Mouse (Mus musculus) heart, embryonic 14.5 days (tissue): ENCODE data around the gene Map4k2. TPM values are rescaled to one million over a fixed set of nuclear protein-coding genes. Genes with fewer than 3 reads are reported as not detected.
A peak's percentile ranks its signal among the peaks of the same experiment; 100 is the strongest.

Experiments
- ATAC-seq: fragments of 200-750 bp; cut with Nextera tagmentation; 2 replicates; pipeline ENCODE4 v1.8.0; 2017; ENCODE audit warnings: low read depth, moderate TSS enrichment; ENCODE audit not compliant: insufficient number of reproducible peaks, insufficient read depth, low FRiP score
- H3K27ac ChIP-seq, 2 experiments: fragments of 200-500 bp in 1 of 2; fragments of 300-500 bp in 1 of 2; sonication (generic) in 1 of 2; replicated peaks in 1 of 2; 2 replicates each; pipeline ENCODE4 v1.5.1; 2012 to 2014; ENCODE audit warnings: low read depth in 2 of 2, low read length in 2 of 2, control low read depth in 1 of 2, mild to moderate bottlenecking in 1 of 2, mixed read lengths in 1 of 2; ENCODE audit not compliant: control insufficient read depth in 1 of 2, insufficient read depth in 1 of 2
- H3K27me3 ChIP-seq: fragments of 300-500 bp; sonication (generic); 2 replicates; pipeline ENCODE4 v1.6.1; 2014; ENCODE audit warnings: mild to moderate bottlenecking, low read length, control low read depth; ENCODE audit not compliant: control insufficient read depth, insufficient read depth
- H3K36me3 ChIP-seq: fragments of 300-500 bp; sonication (generic); 2 replicates; pipeline ENCODE4 v1.6.1; 2014; ENCODE audit warnings: mild to moderate bottlenecking, control low read depth, low read length, mixed read lengths; ENCODE audit not compliant: control insufficient read depth, insufficient read depth
- H3K4me1 ChIP-seq, 2 experiments: fragments of 200-500 bp in 1 of 2; fragments of 300-500 bp in 1 of 2; sonication (generic) in 1 of 2; 2 replicates each; pipeline ENCODE4 v1.6.1; 2012 to 2014; ENCODE audit warnings: low read length in 2 of 2, control low read depth in 1 of 2, mixed read lengths in 1 of 2; ENCODE audit not compliant: control insufficient read depth in 2 of 2, insufficient read depth in 2 of 2
- H3K4me2 ChIP-seq: fragments of 300-500 bp; sonication (generic); 2 replicates; pipeline ENCODE4 v1.6.1; 2014; ENCODE audit warnings: mild to moderate bottlenecking, low read length
- H3K4me3 ChIP-seq, 2 experiments: fragments of 200-500 bp in 1 of 2; fragments of 300-500 bp in 1 of 2; sonication (generic) in 1 of 2; 2 replicates each; pipeline ENCODE4 v1.5.1; 2012 to 2014; ENCODE audit warnings: low read length in 2 of 2, mild to moderate bottlenecking in 2 of 2, control low read depth in 1 of 2, low read depth in 1 of 2, moderate library complexity in 1 of 2; ENCODE audit not compliant: control insufficient read depth in 1 of 2, insufficient read depth in 1 of 2
- H3K9ac ChIP-seq: fragments of 300-500 bp; sonication (generic); 2 replicates; pipeline ENCODE4 v1.6.1; 2014; ENCODE audit warnings: mild to moderate bottlenecking, low read length
- H3K9me3 ChIP-seq: fragments of 300-500 bp; sonication (generic); 2 replicates; pipeline ENCODE4 v1.6.1; 2016; ENCODE audit warnings: low read length, control low read depth; ENCODE audit not compliant: control insufficient read depth
- WGBS: fragments of 180-500 bp; shearing (Covaris S2); extraction: QIAGEN DNeasy Blood & Tissue Kit; methylation state at CpG from one replicate; pipeline ENCODE4 v1.1.7; 2014; 5-methylcytosine and 5-hydroxymethylcytosine counted together
- polyA plus RNA-seq: library from polyadenylated mRNA; unstranded; fragments of >200 nt; fragmentation: Nextera tagmentation; extraction: Ambion mirVana; gene quantifications from 2 replicates; pipeline ENCODE4 v1.2.1, GENCODE M21; 2014

The Map4k2 gene
- polyA plus RNA-seq, 1 experiment from 2014 or later = 13.0 TPM

DNA sequence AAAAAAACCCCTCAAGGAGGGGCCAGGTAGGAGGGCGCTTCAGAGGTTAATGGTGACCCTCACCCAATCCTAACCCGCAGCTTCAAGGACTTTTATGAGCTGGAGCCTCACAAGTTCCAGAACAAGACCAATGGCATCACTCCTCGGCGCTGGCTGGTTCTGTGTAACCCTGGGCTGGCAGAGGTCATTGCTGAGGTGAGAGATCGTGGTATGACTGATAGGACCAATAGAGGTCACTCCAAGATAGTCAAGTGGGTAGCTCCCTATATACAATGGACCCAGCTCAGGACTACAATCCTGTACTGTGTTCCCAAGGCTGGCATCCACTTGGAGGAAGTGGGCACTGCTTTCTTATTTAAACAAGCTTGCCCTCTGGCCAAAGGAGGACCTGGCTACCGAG, 49.3 kb downstream of the Map4k2 start:
- Histone ChIP-seq H3K4me3 (no peak overlapping the region), H3K36me3 (peaks cover 85% of the 10 kb centered on the region), H3K27ac (no peak overlapping the region), H3K4me1 (peaks cover 11 to 23% of the 10 kb centered on the region in 2 experiments; a peak in 3 of 4 replicates), H3K27me3 (no peaks in the 10 kb centered on the region), H3K9me3 (no peaks in the 10 kb centered on the region), H3K4me2 (no peak overlapping the region), H3K9ac (no peak overlapping the region)
- ATAC-seq = no peak
- 65% methylated on average over 6 of the region's 6 CpGs for WGBS

- Histone ChIP-seq H3K36me3 (peaks cover 84% of the 10 kb centered on the region), H3K4me1 (0 out of 4 replicates have a peak, but pooled peaks cover 0 to 8% of the 10 kb centered on the region in 2 experiments), H3K9me3 (no peaks in the 10 kb centered on the region), H3K27ac (no peak overlapping the region), H3K27me3 (no peaks in the 10 kb centered on the region), H3K4me3 (no peak overlapping the region), H3K9ac (no peak overlapping the region), H3K4me2 (no peak overlapping the region)
- WGBS = 89% methylated on average over 14 of the region's 14 CpGs
- no peak for ATAC-seq
These were observed 51.9 kb downstream of the Map4k2 start for GRCm38 (mm10) chr19:6392743-6393393.

GRCm38 (mm10) chr19:6393637-6394036, 52.7 kb downstream of the Map4k2 start:
- Histone ChIP-seq H3K27ac (no peak overlapping the region), H3K9ac (no peak overlapping the region), H3K27me3 (no peaks in the 10 kb centered on the region), H3K9me3 (no peaks in the 10 kb centered on the region), H3K4me2 (no peak overlapping the region), H3K4me1 (peaks cover under 1 to 12% of the 10 kb centered on the region in 2 experiments; a peak in 3 of 4 replicates), H3K36me3 (peaks cover 82% of the 10 kb centered on the region), H3K4me3 (no peak overlapping the region)
- WGBS = 87% methylated on average over 16 of the region's 16 CpGs
- ATAC-seq = no peak

DNA sequence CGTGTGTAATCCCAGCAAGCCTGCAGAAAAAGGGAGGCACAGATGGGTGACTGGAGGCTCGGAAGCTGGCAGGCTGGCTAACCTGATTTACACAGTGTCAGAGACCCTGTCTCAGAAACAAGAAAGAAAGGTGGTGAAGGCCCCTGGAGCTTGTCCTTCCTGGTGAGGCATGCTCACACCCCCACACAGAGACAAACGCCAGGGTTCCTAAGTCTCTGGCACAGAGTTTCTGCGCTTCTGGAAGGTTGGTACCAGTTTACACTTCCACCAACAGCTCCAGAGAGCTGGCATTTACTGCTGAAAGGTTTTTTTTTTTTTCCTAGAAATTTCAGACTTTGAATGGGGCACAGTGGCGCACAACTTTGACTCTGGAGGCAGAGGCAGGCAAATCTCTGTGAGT, 55.3 kb downstream of the Map4k2 start:
- Histone ChIP-seq H3K4me1 (peaks cover 11 to 22% of the 10 kb centered on the region in 2 experiments; a peak in 3 of 4 replicates), H3K4me2 (no peak overlapping the region), H3K9ac (no peak overlapping the region), H3K27me3 (no peaks in the 10 kb centered on the region), H3K9me3 (no peaks in the 10 kb centered on the region), H3K27ac (no peak overlapping the region), H3K36me3 (peaks cover 56% of the 10 kb centered on the region), H3K4me3 (no peak overlapping the region)
- no peak for ATAC-seq
- whole genome bisulfite sequencing = 78% methylated on average over 5 of the region's 5 CpGs

- Histone ChIP-seq H3K9ac (peak overlapping the region; percentile 82; the same call in 1 of the 2 replicates), H3K27me3 (peaks cover 5% of the 10 kb centered on the region; the same call in 1 of the 2 replicates), H3K27ac (peak overlapping the region in 1 of 2 experiments; percentile 77; a peak in 2 of 4 replicates), H3K36me3 (peaks cover 42% of the 10 kb centered on the region), H3K4me1 (peaks cover 19 to 31% of the 10 kb centered on the region in 2 experiments; a peak in 3 of 4 replicates), H3K4me3 (no peak overlapping the region), H3K9me3 (no peaks in the 10 kb centered on the region), H3K4me2 (0 out of 2 replicates have a peak overlapping the region, but pooled peaks have one; percentile 100)
- WGBS = 82% methylated on average over 22 of the region's 22 CpGs
- no peak for ATAC-seq
These were observed 56.8 kb downstream of the Map4k2 start for GRCm38 (mm10) chr19:6397582-6398249.

DNA sequence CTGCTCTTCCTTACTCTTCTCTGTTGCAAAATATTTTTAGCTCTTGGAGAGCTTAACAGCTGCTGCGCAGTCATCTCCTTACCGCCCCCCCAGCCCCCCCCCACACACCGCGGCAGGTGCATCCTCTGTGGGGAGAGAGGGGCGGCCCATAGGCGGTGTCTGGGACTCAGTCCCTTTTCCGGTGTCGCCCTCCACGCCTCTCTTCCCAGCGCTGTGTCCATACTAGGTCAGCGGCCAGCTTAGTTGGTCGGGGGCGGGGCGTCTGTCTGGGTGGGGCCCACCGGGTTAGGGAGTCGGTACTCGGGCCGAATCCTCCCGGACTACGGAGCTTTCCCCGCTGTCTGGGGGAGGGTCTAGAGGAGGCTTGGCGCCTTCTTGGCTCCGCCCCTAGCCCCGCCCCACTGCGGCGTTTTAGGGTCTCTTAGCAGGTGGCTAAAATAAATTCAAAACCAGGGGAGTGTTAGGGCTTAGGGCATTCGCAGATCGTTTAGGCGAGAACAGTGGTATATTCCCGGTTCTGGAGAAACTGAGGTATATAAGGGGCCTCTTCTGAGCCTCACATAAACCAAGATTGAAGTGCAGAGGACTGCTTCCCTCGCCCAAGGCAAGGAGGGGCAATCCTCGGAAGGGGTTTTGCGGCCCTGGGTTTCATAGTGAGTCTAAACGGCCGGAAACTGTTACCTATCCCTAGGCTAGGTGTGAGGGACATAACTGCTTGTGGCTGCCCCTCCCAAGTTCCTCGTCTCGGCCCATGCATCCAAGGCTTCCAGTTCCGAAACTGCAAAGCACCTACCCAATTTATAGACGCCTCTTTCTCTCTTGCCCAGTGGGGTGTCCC, 57.7 kb downstream of the Map4k2 start:
- H3K36me3 ChIP-seq = peaks cover 32% of the 10 kb centered on the region
- peak; percentile 33 for ATAC-seq
- H3K4me3 ChIP-seq = peak overlapping the region; percentile 61 to 75
- peak overlapping the region; percentile 47 to 77 for H3K27ac ChIP-seq
- H3K9ac ChIP-seq = peak overlapping the region; percentile 82
- H3K4me1 ChIP-seq = peaks cover 19 to 31% of the 10 kb centered on the region in 2 experiments; a peak in 3 of 4 replicates
- H3K27me3 ChIP-seq = peaks cover 5% of the 10 kb centered on the region; the same call in 1 of the 2 replicates
- H3K9me3 ChIP-seq = no peaks in the 10 kb centered on the region
- under 1% methylated on average over 39 of the region's 39 CpGs for WGBS
- H3K4me2 ChIP-seq = peak overlapping the region; percentile 100
